Mouse (Mus musculus): ENCODE measurements around the gene Gsk3b. TPM values are rescaled to one million over a fixed set of nuclear protein-coding genes. Genes with fewer than 3 reads are reported as not detected.

Gene Gsk3b
- polyA plus RNA-seq, 1 experiment from 2014 or later: 157 TPM

GRCm38 (mm10) chr16:38271601-38272000 is 182.8 kb downstream of the Gsk3b start:
- 75% methylated on average over 3 of the region's 3 CpGs for WGBS

GRCm38 (mm10) chr16:38272483-38272882 is 183.7 kb downstream of the Gsk3b start:
- WGBS: 40% methylated on average over 5 of the region's 5 CpGs
- Histone ChIP-seq H3K9ac (no peak overlapping the region), H3K27me3 (no peaks in the 10 kb centered on the region), H3K36me3 (no peaks in the 10 kb centered on the region), H3K27ac (no peak overlapping the region), H3K4me3 (no peak overlapping the region), H3K4me2 (no peak overlapping the region), H3K4me1 (replicated peaks) (0 out of 2 replicates have a peak, but pooled peaks cover 5% of the 10 kb centered on the region), H3K9me3 (no peaks in the 10 kb centered on the region)
- no peak for ATAC-seq (ENCODE audit: low FRiP score)

More at GRCm38 (mm10) chr16:38271601-38272000, 182.8 kb downstream of the Gsk3b start:
- no peak overlapping the region for H3K4me2 ChIP-seq
- H3K36me3 ChIP-seq: no peaks in the 10 kb centered on the region
- H3K9me3 ChIP-seq: no peaks in the 10 kb centered on the region
- H3K4me3 ChIP-seq: no peak overlapping the region
- H3K9ac ChIP-seq: no peak overlapping the region
- ATAC-seq (ENCODE audit: low FRiP score): no peak
- H3K27ac ChIP-seq: no peak overlapping the region
- no peaks in the 10 kb centered on the region for H3K27me3 ChIP-seq
- H3K4me1 ChIP-seq (replicated peaks): 0 out of 2 replicates have a peak, but pooled peaks cover 5% of the 10 kb centered on the region

- no peaks in the 10 kb centered on the region for H3K27me3 ChIP-seq
- no peak for ATAC-seq (ENCODE audit: low FRiP score)
- H3K4me2 ChIP-seq: no peak overlapping the region
- H3K4me3 ChIP-seq: no peak overlapping the region
- H3K4me1 ChIP-seq (replicated peaks): 0 out of 2 replicates have a peak, but pooled peaks cover 5% of the 10 kb centered on the region
- WGBS: 85% methylated on average over 2 of the region's 2 CpGs
- no peaks in the 10 kb centered on the region for H3K9me3 ChIP-seq
- H3K27ac ChIP-seq: no peak overlapping the region
- H3K36me3 ChIP-seq: no peaks in the 10 kb centered on the region
- H3K9ac ChIP-seq: no peak overlapping the region
Observed at GRCm38 (mm10) chr16:38274737-38275136, 185.9 kb downstream of the Gsk3b start.

- WGBS: 96% methylated on average over 5 of the region's 5 CpGs
- Histone ChIP-seq H3K27ac (no peak overlapping the region), H3K4me3 (no peak overlapping the region), H3K4me1 (replicated peaks) (peaks cover 7% of the 10 kb centered on the region), H3K4me2 (no peak overlapping the region), H3K36me3 (no peaks in the 10 kb centered on the region), H3K9ac (no peak overlapping the region), H3K27me3 (no peaks in the 10 kb centered on the region), H3K9me3 (no peaks in the 10 kb centered on the region)
- ATAC-seq (ENCODE audit: low FRiP score): no peak
Observed at GRCm38 (mm10) chr16:38279794-38280193, 191.0 kb downstream of the Gsk3b start.

GRCm38 (mm10) chr16:38280951-38281350 is 192.2 kb downstream of the Gsk3b start:
- ATAC-seq (ENCODE audit: low FRiP score): no peak
- Histone ChIP-seq H3K4me2 (no peak overlapping the region), H3K4me1 (replicated peaks) (peaks cover 7% of the 10 kb centered on the region), H3K4me3 (no peak overlapping the region), H3K27ac (no peak overlapping the region), H3K36me3 (no peaks in the 10 kb centered on the region), H3K9ac (no peak overlapping the region), H3K9me3 (no peaks in the 10 kb centered on the region), H3K27me3 (no peaks in the 10 kb centered on the region)
- 83% methylated on average over 7 of the region's 7 CpGs for WGBS

- Histone ChIP-seq H3K9me3 (no peaks in the 10 kb centered on the region), H3K36me3 (no peaks in the 10 kb centered on the region), H3K4me3 (no peak overlapping the region), H3K27ac (no peak overlapping the region), H3K4me2 (no peak overlapping the region), H3K27me3 (no peaks in the 10 kb centered on the region), H3K4me1 (replicated peaks) (peaks cover 7% of the 10 kb centered on the region), H3K9ac (no peak overlapping the region)
- ATAC-seq (ENCODE audit: low FRiP score): no peak
- 87% methylated on average over 7 of the region's 7 CpGs for WGBS
Observed at GRCm38 (mm10) chr16:38282559-38283160, 193.9 kb downstream of the Gsk3b start.

GRCm38 (mm10) chr16:38283300-38283699 is 194.5 kb downstream of the Gsk3b start:
- peak overlapping the region; percentile 44 for H3K27ac ChIP-seq
- 0 out of 2 replicates have a peak, but pooled peaks have one; percentile 52 for ATAC-seq (ENCODE audit: low FRiP score)
- H3K4me3 ChIP-seq: no peak overlapping the region
- no peaks in the 10 kb centered on the region for H3K36me3 ChIP-seq
- H3K9me3 ChIP-seq: no peaks in the 10 kb centered on the region
- H3K4me2 ChIP-seq: no peak overlapping the region
- no peaks in the 10 kb centered on the region for H3K27me3 ChIP-seq
- 16% methylated on average over 3 of the region's 3 CpGs for WGBS
- H3K4me1 ChIP-seq (replicated peaks): peaks cover 7% of the 10 kb centered on the region
- no peak overlapping the region for H3K9ac ChIP-seq

GRCm38 (mm10) chr16:38285801-38286200 is 197.0 kb downstream of the Gsk3b start:
- Histone ChIP-seq H3K36me3 (no peaks in the 10 kb centered on the region), H3K4me2 (no peak overlapping the region), H3K27me3 (no peaks in the 10 kb centered on the region), H3K4me3 (no peak overlapping the region), H3K9ac (no peak overlapping the region), H3K9me3 (no peaks in the 10 kb centered on the region), H3K4me1 (replicated peaks) (peaks cover 7% of the 10 kb centered on the region), H3K27ac (no peak overlapping the region)
- 81% methylated on average over 7 of the region's 7 CpGs for WGBS
- no peak for ATAC-seq (ENCODE audit: low FRiP score)

- Histone ChIP-seq H3K9me3 (no peaks in the 10 kb centered on the region), H3K9ac (no peak overlapping the region), H3K4me2 (no peak overlapping the region), H3K27ac (no peak overlapping the region), H3K4me1 (replicated peaks) (peaks cover 7% of the 10 kb centered on the region), H3K4me3 (no peak overlapping the region), H3K27me3 (no peaks in the 10 kb centered on the region), H3K36me3 (no peaks in the 10 kb centered on the region)
- 81% methylated on average over 4 of the region's 4 CpGs for WGBS
- no peak for ATAC-seq (ENCODE audit: low FRiP score)
Observed at GRCm38 (mm10) chr16:38286541-38286940, 197.7 kb downstream of the Gsk3b start.

- H3K36me3 ChIP-seq: no peaks in the 10 kb centered on the region
- H3K4me3 ChIP-seq: no peak overlapping the region
- no peak overlapping the region for H3K27ac ChIP-seq
- H3K4me1 ChIP-seq (replicated peaks): peaks cover 7% of the 10 kb centered on the region
- H3K9me3 ChIP-seq: no peaks in the 10 kb centered on the region
- WGBS: 88% methylated on average over 6 of the region's 6 CpGs
- H3K27me3 ChIP-seq: no peaks in the 10 kb centered on the region
- ATAC-seq (ENCODE audit: low FRiP score): no peak
- H3K9ac ChIP-seq: no peak overlapping the region
- H3K4me2 ChIP-seq: no peak overlapping the region
Observed at GRCm38 (mm10) chr16:38287357-38287756, 198.6 kb downstream of the Gsk3b start.

- 90% methylated on average over 3 of the region's 3 CpGs for WGBS
- ATAC-seq (ENCODE audit: low FRiP score): no peak
- no peak overlapping the region for H3K4me3 ChIP-seq
Observed at GRCm38 (mm10) chr16:38287762-38288161, 199.0 kb downstream of the Gsk3b start.

GRCm38 (mm10) chr16:38288851-38289250 is 200.1 kb downstream of the Gsk3b start:
- no peak for ATAC-seq (ENCODE audit: low FRiP score)
- Histone ChIP-seq H3K4me3 (no peak overlapping the region), H3K36me3 (no peaks in the 10 kb centered on the region), H3K4me2 (no peak overlapping the region), H3K4me1 (replicated peaks) (no peaks in the 10 kb centered on the region), H3K27ac (no peak overlapping the region), H3K9me3 (no peaks in the 10 kb centered on the region), H3K27me3 (no peaks in the 10 kb centered on the region), H3K9ac (no peak overlapping the region)
- WGBS: 37% methylated on average over 6 of the region's 6 CpGs

More at GRCm38 (mm10) chr16:38287762-38288161, 199.0 kb downstream of the Gsk3b start:
- H3K27ac ChIP-seq: no peak overlapping the region
- H3K9me3 ChIP-seq: no peaks in the 10 kb centered on the region
- H3K4me2 ChIP-seq: no peak overlapping the region
- H3K4me1 ChIP-seq (replicated peaks): peaks cover 7% of the 10 kb centered on the region
- H3K36me3 ChIP-seq: no peaks in the 10 kb centered on the region
- H3K9ac ChIP-seq: no peak overlapping the region
- no peaks in the 10 kb centered on the region for H3K27me3 ChIP-seq

GRCm38 (mm10) chr16:38290151-38290550 is 201.3 kb downstream of the Gsk3b start:
- H3K4me3 ChIP-seq: no peak overlapping the region
- no peak for ATAC-seq (ENCODE audit: low FRiP score)

More at GRCm38 (mm10) chr16:38290151-38290550, 201.3 kb downstream of the Gsk3b start:
- WGBS: 85% methylated on average over 2 of the region's 2 CpGs
- H3K4me1 ChIP-seq (replicated peaks): no peaks in the 10 kb centered on the region
- no peak overlapping the region for H3K27ac ChIP-seq
- no peaks in the 10 kb centered on the region for H3K27me3 ChIP-seq
- no peaks in the 10 kb centered on the region for H3K36me3 ChIP-seq
- H3K9me3 ChIP-seq: no peaks in the 10 kb centered on the region
- no peak overlapping the region for H3K4me2 ChIP-seq
- H3K9ac ChIP-seq: no peak overlapping the region
